Mouse (Mus musculus) lung, embryonic 15.5 days (tissue): Measurements from ENCODE around the gene Gm45808. TPM values are rescaled to one million over a fixed set of nuclear protein-coding genes. Genes with fewer than 3 reads are reported as not detected.
A peak's percentile ranks its signal among the peaks of the same experiment; 100 is the strongest.
"Not testable (repeated sequence)": the region's sequence is repeated elsewhere in the genome, so short reads cannot be mapped to it uniquely, and the experiment has no call there.

Experiments
- ATAC-seq: fragments of 200-750 bp; cut with Nextera tagmentation; 2 replicates; pipeline ENCODE4 v1.8.0; 2017; ENCODE audit warnings: moderate number of reproducible peaks, borderline replicate concordance; ENCODE audit not compliant: low FRiP score, low TSS enrichment; ENCODE audit errors: extremely low read depth
- H3K27ac ChIP-seq: fragments of 300-500 bp; sonication (generic); 2 replicates; pipeline ENCODE4 v1.5.1; 2015; ENCODE audit warnings: moderate library complexity, mild to moderate bottlenecking, inconsistent platforms
- H3K27me3 ChIP-seq: fragments of 300-500 bp; sonication (generic); 2 replicates; pipeline ENCODE4 v1.6.1; 2015; ENCODE audit warnings: inconsistent platforms
- H3K36me3 ChIP-seq: fragments of 300-500 bp; sonication (generic); 2 replicates; pipeline ENCODE4 v1.6.1; 2015; ENCODE audit warnings: inconsistent platforms
- H3K4me1 ChIP-seq: fragments of 300-500 bp; sonication (generic); 2 replicates; pipeline ENCODE4 v1.6.1; 2015; ENCODE audit warnings: inconsistent platforms
- H3K4me2 ChIP-seq: fragments of 300-500 bp; sonication (generic); 2 replicates; pipeline ENCODE4 v1.6.1; 2015; ENCODE audit warnings: inconsistent platforms, mild to moderate bottlenecking, moderate library complexity
- H3K4me3 ChIP-seq: fragments of 300-500 bp; sonication (generic); 2 replicates; pipeline ENCODE4 v1.5.1; 2015; ENCODE audit warnings: mild to moderate bottlenecking, inconsistent platforms
- H3K9ac ChIP-seq: fragments of 300-500 bp; sonication (generic); 2 replicates; pipeline ENCODE4 v1.6.1; 2015; ENCODE audit warnings: inconsistent platforms
- H3K9me3 ChIP-seq: fragments of 300-500 bp; sonication (generic); 2 replicates; pipeline ENCODE4 v1.6.1; 2016; ENCODE audit warnings: inconsistent platforms
- WGBS: fragments of 180-500 bp; shearing (Covaris S2); methylation state at CpG from one replicate; pipeline ENCODE4 v1.1.7; 2015; 5-methylcytosine and 5-hydroxymethylcytosine counted together
- polyA plus RNA-seq: library from polyadenylated mRNA; unstranded; fragments of >200 nt; fragmentation: Nextera tagmentation; extraction: Ambion mirVana; gene quantifications from 2 replicates; pipeline ENCODE4 v1.2.1, GENCODE M21; 2015

The Gm45808 gene
- polyA plus RNA-seq, 1 experiment from 2014 or later = not detected

GRCm38 (mm10) chr7:45482166-45482565 lies 4.4 kb downstream of the Gm45808 start:
- ATAC-seq = no peak
- H3K4me3 ChIP-seq = no peak overlapping the region
- H3K4me2 ChIP-seq = no peak overlapping the region
- WGBS = 90% methylated on average over 1 of the region's 1 CpGs
- H3K9ac ChIP-seq = no peak overlapping the region
- no peak overlapping the region for H3K27ac ChIP-seq
- H3K9me3 ChIP-seq = no peaks in the 10 kb centered on the region
- no peaks in the 10 kb centered on the region; the same call in 1 of the 2 replicates for H3K4me1 ChIP-seq
- no peaks in the 10 kb centered on the region for H3K27me3 ChIP-seq
- no peaks in the 10 kb centered on the region for H3K36me3 ChIP-seq

- H3K9me3 ChIP-seq = no peaks in the 10 kb centered on the region
- ATAC-seq = peak; percentile 27; the same call in 1 of the 2 replicates
- H3K4me3 ChIP-seq = no peak within 1 kb of the TSS
- H3K27ac ChIP-seq = no peak within 1 kb of the TSS
- H3K9ac ChIP-seq = no peak within 1 kb of the TSS
- H3K36me3 ChIP-seq = no peaks in the 10 kb centered on the region
- no peaks in the 10 kb centered on the region; the same call in 1 of the 2 replicates for H3K4me1 ChIP-seq
- H3K4me2 ChIP-seq = no peak within 1 kb of the TSS
- no peaks in the 10 kb centered on the region for H3K27me3 ChIP-seq
- WGBS = 41% methylated on average over 15 of the region's 15 CpGs
These were observed 5.2 kb downstream of the Gm45808 start, which contains the start of gene Tulp2 for GRCm38 (mm10) chr7:45481374-45481927. Gene Tulp2 (plus strand): TSS chr7:45481877.

DNA sequence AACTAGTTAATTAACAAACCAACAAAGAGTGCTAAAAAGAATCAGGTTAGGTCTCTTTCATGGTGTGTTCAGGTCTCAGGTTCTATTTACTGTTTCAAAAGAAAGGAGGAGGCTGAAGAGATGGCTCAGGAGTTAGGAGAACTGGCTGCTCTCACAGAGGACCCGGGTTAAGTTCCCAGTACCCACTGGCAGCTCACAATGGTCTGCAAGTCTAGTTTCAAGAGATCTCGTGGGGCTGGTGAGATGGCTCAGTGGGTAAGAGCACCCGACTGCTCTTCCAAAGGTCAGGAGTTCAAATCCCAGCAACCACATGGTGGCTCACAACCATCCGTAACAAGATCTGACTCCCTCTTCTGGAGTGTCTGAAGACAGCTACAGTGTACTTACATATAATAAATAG lies 6.3 kb downstream of the Gm45808 start:
- H3K4me3 ChIP-seq, ATAC-seq, H3K9me3 ChIP-seq, H3K9ac ChIP-seq, H3K27me3 ChIP-seq, H3K4me1 ChIP-seq, H3K36me3 ChIP-seq, H3K27ac ChIP-seq, H3K4me2 ChIP-seq: not testable (repeated sequence)
- whole genome bisulfite sequencing = 76% methylated on average over 4 of the region's 4 CpGs

GRCm38 (mm10) chr7:45478774-45479173 lies 7.8 kb downstream of the Gm45808 start:
- no peak overlapping the region for H3K4me2 ChIP-seq
- ATAC-seq = no peak
- H3K27me3 ChIP-seq = no peaks in the 10 kb centered on the region
- H3K27ac ChIP-seq = no peak overlapping the region
- no peaks in the 10 kb centered on the region for H3K36me3 ChIP-seq
- no peak overlapping the region for H3K4me3 ChIP-seq
- H3K9ac ChIP-seq = no peak overlapping the region
- H3K4me1 ChIP-seq = no peaks in the 10 kb centered on the region; the same call in 1 of the 2 replicates
- H3K9me3 ChIP-seq = no peaks in the 10 kb centered on the region
- WGBS = 97% methylated on average over 7 of the region's 7 CpGs

DNA sequence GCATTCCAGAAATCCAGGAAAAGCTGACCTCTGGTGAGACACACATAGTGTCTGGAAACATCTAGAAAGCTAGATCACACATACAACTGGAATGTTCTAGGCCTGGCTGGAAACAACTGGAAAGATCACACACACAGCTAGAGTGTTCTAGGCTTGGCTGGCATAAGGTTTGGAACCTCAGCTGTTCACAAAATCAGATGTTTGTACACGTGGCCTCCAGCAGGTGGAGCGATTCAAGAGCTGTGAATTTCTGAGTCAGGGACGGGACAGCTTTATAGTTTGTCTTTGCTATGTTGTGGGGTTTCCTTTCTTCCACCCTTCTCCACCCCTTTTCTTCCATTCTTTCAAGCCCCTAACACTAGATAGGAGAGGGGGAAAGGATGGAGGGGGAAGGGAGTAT lies 9.6 kb downstream of the Gm45808 start:
- 7% methylated on average over 3 of the region's 3 CpGs for WGBS
- H3K9me3 ChIP-seq = no peaks in the 10 kb centered on the region
- no peak overlapping the region for H3K4me2 ChIP-seq
- no peak overlapping the region for H3K4me3 ChIP-seq
- no peaks in the 10 kb centered on the region; the same call in 1 of the 2 replicates for H3K4me1 ChIP-seq
- no peak overlapping the region for H3K9ac ChIP-seq
- H3K27ac ChIP-seq = no peak overlapping the region
- ATAC-seq = no peak; the same call in 1 of the 2 replicates
- no peaks in the 10 kb centered on the region for H3K27me3 ChIP-seq
- H3K36me3 ChIP-seq = no peaks in the 10 kb centered on the region

GRCm38 (mm10) chr7:45476453-45476852 lies 10.2 kb downstream of the Gm45808 start:
- Histone ChIP-seq H3K4me2 (no peak overlapping the region), H3K9ac (no peak overlapping the region), H3K9me3 (no peaks in the 10 kb centered on the region), H3K4me1 (no peaks in the 10 kb centered on the region; the same call in 1 of the 2 replicates), H3K4me3 (no peak overlapping the region), H3K27ac (no peak overlapping the region), H3K36me3 (no peaks in the 10 kb centered on the region), H3K27me3 (no peaks in the 10 kb centered on the region)
- 39% methylated on average over 1 of the region's 1 CpGs for WGBS
- ATAC-seq = no peak

DNA sequence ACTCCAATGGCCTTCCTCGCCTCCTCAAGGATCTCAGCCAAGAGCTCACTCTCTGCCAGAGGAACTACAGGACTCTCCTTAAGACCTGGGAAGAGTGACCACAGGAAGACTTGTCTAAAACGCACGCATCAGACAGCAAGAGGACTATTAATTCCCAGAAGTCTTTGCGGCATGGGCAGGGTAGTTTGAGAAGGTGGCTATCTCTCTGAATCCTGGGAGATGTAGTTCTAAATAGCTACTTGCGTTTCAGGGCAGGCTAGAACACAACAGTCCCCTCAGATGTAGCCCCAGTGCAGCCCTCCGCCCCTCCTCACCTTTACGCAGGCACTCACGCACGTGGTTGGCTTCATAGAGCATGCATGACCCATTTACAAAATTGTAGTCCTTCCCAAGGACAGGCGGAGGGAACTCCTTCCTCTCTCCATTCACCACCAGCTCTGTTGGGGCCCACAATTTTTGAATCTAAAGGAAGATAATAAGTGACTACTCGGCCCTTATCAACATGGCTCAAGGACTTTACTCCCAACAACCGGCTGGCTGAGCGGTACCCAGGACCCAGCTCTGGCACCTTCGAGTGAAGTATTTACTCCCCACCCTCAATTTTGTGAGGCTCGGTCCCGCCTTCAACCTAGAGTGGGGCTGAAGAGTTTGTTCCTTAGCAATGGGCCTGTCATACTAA lies 11.2 kb downstream of the Gm45808 start:
- Histone ChIP-seq H3K36me3 (no peaks in the 10 kb centered on the region), H3K9me3 (no peaks in the 10 kb centered on the region), H3K27me3 (no peaks in the 10 kb centered on the region), H3K27ac (no peak overlapping the region), H3K4me1 (no peaks in the 10 kb centered on the region; the same call in 1 of the 2 replicates), H3K4me2 (peak overlapping the region; percentile 26), H3K9ac (no peak overlapping the region; the same call in 1 of the 2 replicates), H3K4me3 (no peak overlapping the region)
- 54% methylated on average over 16 of the region's 16 CpGs for WGBS
- peak; percentile 31; the same call in 1 of the 2 replicates for ATAC-seq

GRCm38 (mm10) chr7:45470869-45471268 lies 15.7 kb downstream of the Gm45808 start:
- 6% methylated on average over 3 of the region's 3 CpGs for WGBS
- H3K27ac ChIP-seq = no peak overlapping the region
- no peak overlapping the region for H3K4me3 ChIP-seq
- no peak overlapping the region for H3K4me2 ChIP-seq
- H3K36me3 ChIP-seq = no peaks in the 10 kb centered on the region
- H3K9ac ChIP-seq = no peak overlapping the region
- H3K4me1 ChIP-seq = peaks cover 12% of the 10 kb centered on the region
- ATAC-seq = no peak
- no peaks in the 10 kb centered on the region for H3K27me3 ChIP-seq
- no peaks in the 10 kb centered on the region for H3K9me3 ChIP-seq

- peak; percentile 55 for ATAC-seq
- peaks cover 20% of the 10 kb centered on the region for H3K4me1 ChIP-seq
- WGBS = 21% methylated on average over 7 of the region's 7 CpGs
- no peaks in the 10 kb centered on the region for H3K9me3 ChIP-seq
- H3K27ac ChIP-seq = peak overlapping the region; percentile 73
- peak overlapping the region; percentile 83 for H3K4me3 ChIP-seq
- H3K9ac ChIP-seq = 0 out of 2 replicates have a peak overlapping the region, but pooled peaks have one; percentile 33
- peaks cover 26% of the 10 kb centered on the region for H3K36me3 ChIP-seq
- no peaks in the 10 kb centered on the region for H3K27me3 ChIP-seq
- peak overlapping the region; percentile 71 for H3K4me2 ChIP-seq
These were observed 19.4 kb downstream of the Gm45808 start for GRCm38 (mm10) chr7:45467090-45467670.

DNA sequence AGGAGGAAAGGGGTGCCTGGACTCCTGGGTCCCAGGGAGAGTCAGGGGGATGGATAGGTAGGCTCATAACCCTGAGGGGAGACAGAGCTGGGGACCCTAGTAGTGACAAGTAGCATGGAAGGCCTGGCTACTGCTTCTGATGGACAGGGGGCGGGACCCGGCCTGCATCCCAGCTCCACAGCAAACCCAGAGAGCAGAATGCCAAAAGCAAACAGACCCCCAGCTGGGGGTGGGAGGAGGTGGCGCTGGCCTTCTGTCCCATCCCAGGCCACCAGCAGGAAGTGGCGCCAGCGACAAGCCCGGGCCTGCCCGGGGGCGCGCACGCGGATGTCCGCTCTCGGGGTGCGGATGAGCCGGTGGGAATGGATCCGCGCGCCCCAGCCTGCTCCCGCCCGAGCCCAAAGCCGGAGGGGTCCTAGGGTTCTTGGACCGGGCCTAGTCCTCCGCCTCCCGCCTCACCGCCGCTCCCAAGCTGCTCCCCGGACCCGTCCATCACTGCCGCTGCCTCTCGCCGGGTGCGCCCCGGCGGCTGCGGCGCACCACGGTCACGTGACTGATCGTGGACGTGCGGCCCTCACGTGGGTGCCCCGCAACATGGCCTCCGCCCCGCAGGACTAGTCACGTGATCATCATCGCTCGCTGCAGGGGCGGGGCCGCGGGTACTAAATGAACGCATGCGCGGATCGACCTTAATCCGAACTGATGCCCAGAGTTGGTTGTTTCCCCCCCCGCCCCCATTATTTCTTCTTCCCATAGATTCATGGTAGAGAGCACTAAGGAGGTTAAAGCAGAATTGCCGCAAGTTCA lies 20.1 kb downstream of the Gm45808 start, which contains the start of gene Bax:
TSS of gene Bax (minus strand) at position 616 of the 807 bp plus-strand sequence.
- Histone ChIP-seq H3K36me3 (peaks cover 30% of the 10 kb centered on the region), H3K4me3 (peak within 1 kb of the TSS; percentile 83), H3K9ac (peak within 1 kb of the TSS; percentile 65), H3K27ac (peak within 1 kb of the TSS; percentile 73), H3K9me3 (no peaks in the 10 kb centered on the region), H3K27me3 (no peaks in the 10 kb centered on the region), H3K4me1 (peaks cover 25% of the 10 kb centered on the region), H3K4me2 (peak within 1 kb of the TSS; percentile 71)
- ATAC-seq = peak; percentile 76
- WGBS = 0% methylated on average over 50 of the region's 58 CpGs

- Histone ChIP-seq H3K4me3 (peak overlapping the region; percentile 83), H3K4me2 (peak overlapping the region; percentile 71), H3K27me3 (no peaks in the 10 kb centered on the region), H3K27ac (no peak overlapping the region), H3K9me3 (no peaks in the 10 kb centered on the region), H3K9ac (peak overlapping the region; percentile 65; the same call in 1 of the 2 replicates), H3K4me1 (peaks cover 33% of the 10 kb centered on the region), H3K36me3 (peaks cover 30% of the 10 kb centered on the region)
- no peak for ATAC-seq
- 76% methylated on average over 9 of the region's 9 CpGs for WGBS
These were observed 21.1 kb downstream of the Gm45808 start for GRCm38 (mm10) chr7:45465549-45465948.
